Mouse (Mus musculus): ENCODE results near the gene Fkbp6. TPM values are rescaled to one million over a fixed set of nuclear protein-coding genes. Genes with fewer than 3 reads are reported as not detected.

The Fkbp6 gene
- total and polyA plus RNA-seq, 3 experiments, result not detected

DNA sequence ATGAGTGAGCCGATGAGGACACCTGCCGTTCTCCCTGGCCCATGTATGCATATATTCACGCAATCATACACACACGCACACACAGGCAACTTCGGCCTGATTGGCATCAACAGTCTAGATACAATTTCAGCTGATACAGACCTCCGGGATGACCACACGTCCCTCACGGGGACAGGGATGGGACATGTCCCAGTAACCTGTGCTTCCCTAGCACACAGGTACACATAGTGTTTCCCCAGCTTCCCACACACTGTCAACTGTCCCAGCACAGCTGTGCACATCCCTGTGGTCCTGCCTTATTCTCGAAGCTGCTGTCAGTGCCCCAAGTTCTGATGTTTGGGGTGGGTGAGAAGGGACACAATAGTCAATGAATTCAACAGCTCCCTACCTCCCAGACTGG lies 102.5 kb downstream of the Fkbp6 start:
- H3K36me3 ChIP-seq (replicated peaks), result peaks cover 66% of the 10 kb centered on the region
- peaks cover 13% of the 10 kb centered on the region for H3K9me3 ChIP-seq (replicated peaks)
- DNase-seq (ENCODE audit: low spot score), result no peak
- ATAC-seq (ENCODE audit: extremely low read depth, insufficient number of reproducible peaks, low FRiP score, poor library complexity, severe bottlenecking), result no peak
- peaks cover 18% of the 10 kb centered on the region for H3K27me3 ChIP-seq (ENCODE audit: insufficient read depth, low read length)
- H3K4me3 ChIP-seq (ENCODE audit: low read depth, low read length), result no peak overlapping the region
- peaks cover 25% of the 10 kb centered on the region for H3K4me1 ChIP-seq (ENCODE audit: insufficient read depth, low read depth, low read length)
- no peak for TF ChIP-seq CTCF (IDR thresholded peaks at IDR 0.05; ENCODE audit: low read depth, low read length)
- TF ChIP-seq POLR2AphosphoS5 (IDR thresholded peaks at IDR 0.05; ENCODE audit: insufficient replicate concordance, low read depth, low read length), result peak; percentile 80; the same call in 1 of the 2 replicates
- TF ChIP-seq GATA2 (IDR thresholded peaks at IDR 0.05; ENCODE audit: borderline replicate concordance, low read depth, low read length), result no peak
- TF ChIP-seq GATA1 (IDR thresholded peaks at IDR 0.05; ENCODE audit: borderline replicate concordance, low read length), result no peak
- TF ChIP-seq TAL1 (conservative IDR thresholded peaks at IDR 0.05; ENCODE audit: low read depth, low read length), result no peak

DNA sequence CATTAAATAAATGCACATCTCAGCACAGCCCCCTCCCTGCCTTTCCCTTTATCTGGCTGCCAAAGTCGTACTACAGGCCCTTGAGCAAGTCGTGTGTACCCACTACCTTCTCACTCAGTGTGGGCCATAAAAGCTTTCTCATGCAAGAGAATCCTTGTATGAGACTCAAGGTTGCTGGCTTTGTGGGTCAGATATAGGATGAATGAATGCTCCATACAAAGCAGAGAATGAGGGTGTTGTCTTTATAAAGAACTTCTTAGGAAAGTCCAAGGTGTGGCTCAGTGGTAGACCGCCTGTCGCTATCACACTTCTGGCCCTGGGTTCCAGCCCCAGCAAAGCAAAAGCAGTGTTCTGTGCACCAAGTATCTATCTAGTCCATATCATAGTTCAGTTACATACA lies 103.3 kb downstream of the Fkbp6 start:
- TF ChIP-seq GATA1 (IDR thresholded peaks at IDR 0.05; ENCODE audit: borderline replicate concordance, low read length) (no peak), GATA2 (IDR thresholded peaks at IDR 0.05; ENCODE audit: borderline replicate concordance, low read depth, low read length) (no peak), CTCF (IDR thresholded peaks at IDR 0.05; ENCODE audit: low read depth, low read length) (no peak), TAL1 (conservative IDR thresholded peaks at IDR 0.05; ENCODE audit: low read depth, low read length) (no peak), POLR2AphosphoS5 (IDR thresholded peaks at IDR 0.05; ENCODE audit: insufficient replicate concordance, low read depth, low read length) (no peak)
- no peak for ATAC-seq (ENCODE audit: extremely low read depth, insufficient number of reproducible peaks, low FRiP score, poor library complexity, severe bottlenecking)
- Histone ChIP-seq H3K4me3 (ENCODE audit: low read depth, low read length) (no peak overlapping the region), H3K9me3 (replicated peaks) (peaks cover 13% of the 10 kb centered on the region), H3K36me3 (replicated peaks) (peaks cover 74% of the 10 kb centered on the region), H3K4me1 (ENCODE audit: insufficient read depth, low read depth, low read length) (peaks cover 28% of the 10 kb centered on the region), H3K27me3 (ENCODE audit: insufficient read depth, low read length) (peaks cover 16% of the 10 kb centered on the region)
- DNase-seq (ENCODE audit: low spot score), result no peak

DNA sequence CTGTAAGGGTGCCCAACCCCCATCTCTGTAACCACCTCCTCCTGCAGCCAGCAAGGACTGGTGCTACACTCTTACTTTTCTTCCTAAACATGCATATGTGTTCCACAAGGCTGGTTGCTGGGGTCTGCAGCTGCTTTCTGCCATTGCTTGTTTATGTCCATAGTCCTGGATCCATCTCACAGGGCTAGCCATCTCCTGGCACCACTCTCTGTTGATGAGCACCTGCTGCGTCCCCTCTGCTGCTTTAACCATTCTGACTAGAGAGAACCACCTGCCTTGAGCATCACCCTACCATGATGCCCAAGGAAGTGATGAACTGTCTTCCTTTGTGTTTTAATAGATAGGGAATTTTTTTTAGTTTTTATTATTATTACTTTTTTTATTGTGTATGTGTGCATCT lies 106.7 kb downstream of the Fkbp6 start:
- TF ChIP-seq POLR2AphosphoS5 (IDR thresholded peaks at IDR 0.05; ENCODE audit: insufficient replicate concordance, low read depth, low read length) (no peak), GATA1 (IDR thresholded peaks at IDR 0.05; ENCODE audit: borderline replicate concordance, low read length) (no peak), GATA2 (IDR thresholded peaks at IDR 0.05; ENCODE audit: borderline replicate concordance, low read depth, low read length) (no peak), TAL1 (conservative IDR thresholded peaks at IDR 0.05; ENCODE audit: low read depth, low read length) (no peak), CTCF (IDR thresholded peaks at IDR 0.05; ENCODE audit: low read depth, low read length) (no peak)
- ATAC-seq (ENCODE audit: extremely low read depth, insufficient number of reproducible peaks, low FRiP score, poor library complexity, severe bottlenecking), result no peak

DNA sequence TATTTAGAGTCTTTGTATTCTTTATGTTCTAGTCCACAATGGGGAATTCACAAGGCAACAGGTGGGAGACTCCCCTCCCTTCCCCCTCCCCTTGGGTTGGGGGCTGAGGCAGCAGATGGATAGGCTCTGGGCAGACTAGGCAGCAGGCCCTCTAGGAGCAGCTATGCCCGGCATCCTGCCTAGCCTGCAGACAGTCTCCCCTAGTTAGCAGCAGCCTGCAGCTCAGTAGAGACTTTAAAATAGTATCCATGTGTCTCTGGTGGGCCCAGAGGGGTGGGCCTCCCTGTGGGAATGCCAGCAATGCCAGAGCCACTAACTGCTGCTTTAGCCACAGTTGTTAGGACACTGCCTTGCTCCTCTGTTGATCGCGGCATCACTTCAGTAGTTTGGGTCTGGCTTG lies 107.2 kb downstream of the Fkbp6 start:
- ATAC-seq (ENCODE audit: extremely low read depth, insufficient number of reproducible peaks, low FRiP score, poor library complexity, severe bottlenecking) (no peak), DNase-seq (ENCODE audit: low spot score) (no peak)
- H3K27me3 ChIP-seq (ENCODE audit: insufficient read depth, low read length), result no peaks in the 10 kb centered on the region
- TF ChIP-seq TAL1 (conservative IDR thresholded peaks at IDR 0.05; ENCODE audit: low read depth, low read length) (no peak), CTCF (IDR thresholded peaks at IDR 0.05; ENCODE audit: low read depth, low read length) (no peak), GATA1 (IDR thresholded peaks at IDR 0.05; ENCODE audit: borderline replicate concordance, low read length) (no peak), GATA2 (IDR thresholded peaks at IDR 0.05; ENCODE audit: borderline replicate concordance, low read depth, low read length) (no peak), POLR2AphosphoS5 (IDR thresholded peaks at IDR 0.05; ENCODE audit: insufficient replicate concordance, low read depth, low read length) (no peak)
- H3K36me3 ChIP-seq (replicated peaks), result peaks cover 99% of the 10 kb centered on the region
- peaks cover 13% of the 10 kb centered on the region for H3K4me1 ChIP-seq (ENCODE audit: insufficient read depth, low read depth, low read length)
- H3K9me3 ChIP-seq (replicated peaks), result no peaks in the 10 kb centered on the region
- no peak overlapping the region for H3K4me3 ChIP-seq (ENCODE audit: low read depth, low read length)

More for the DNA sequence above, 106.7 kb downstream of the Fkbp6 start:
- DNase-seq (ENCODE audit: low spot score), result no peak
- no peaks in the 10 kb centered on the region for H3K9me3 ChIP-seq (replicated peaks)
- H3K27me3 ChIP-seq (ENCODE audit: insufficient read depth, low read length), result no peaks in the 10 kb centered on the region
- H3K36me3 ChIP-seq (replicated peaks), result peaks cover 95% of the 10 kb centered on the region
- peaks cover 10% of the 10 kb centered on the region; the same call in 1 of the 2 replicates for H3K4me1 ChIP-seq (ENCODE audit: insufficient read depth, low read depth, low read length)
- H3K4me3 ChIP-seq (ENCODE audit: low read depth, low read length), result no peak overlapping the region

DNA sequence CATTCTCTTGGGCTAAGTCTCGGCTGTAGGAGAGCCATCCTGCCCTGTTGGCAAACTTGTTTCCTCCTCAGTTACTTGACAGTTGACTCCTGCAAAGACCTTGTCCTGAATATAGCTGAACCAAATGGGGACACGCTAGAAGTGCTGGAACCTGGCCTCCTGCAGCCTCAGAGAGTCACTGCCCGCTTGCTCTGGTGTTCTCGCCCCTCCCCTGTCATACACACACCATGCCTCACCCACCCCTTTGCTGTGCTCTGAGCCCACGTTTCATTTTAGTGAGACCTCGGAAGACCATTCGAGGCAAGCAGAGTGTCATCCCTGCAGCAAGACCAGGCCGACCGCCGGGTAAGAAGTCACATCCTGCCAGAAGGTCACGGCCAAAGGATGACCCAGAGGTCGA lies 107.7 kb downstream of the Fkbp6 start:
- H3K4me3 ChIP-seq (ENCODE audit: low read depth, low read length), result no peak overlapping the region
- TF ChIP-seq CTCF (IDR thresholded peaks at IDR 0.05; ENCODE audit: low read depth, low read length), result no peak
- no peak for TF ChIP-seq POLR2AphosphoS5 (IDR thresholded peaks at IDR 0.05; ENCODE audit: insufficient replicate concordance, low read depth, low read length)
- no peak for TF ChIP-seq TAL1 (conservative IDR thresholded peaks at IDR 0.05; ENCODE audit: low read depth, low read length)
- ATAC-seq (ENCODE audit: extremely low read depth, insufficient number of reproducible peaks, low FRiP score, poor library complexity, severe bottlenecking) (no peak), DNase-seq (ENCODE audit: low spot score) (no peak)
- H3K9me3 ChIP-seq (replicated peaks), result no peaks in the 10 kb centered on the region
- H3K27me3 ChIP-seq (ENCODE audit: insufficient read depth, low read length), result no peaks in the 10 kb centered on the region
- H3K4me1 ChIP-seq (ENCODE audit: insufficient read depth, low read depth, low read length), result peaks cover 16% of the 10 kb centered on the region
- H3K36me3 ChIP-seq (replicated peaks), result peaks cover 99% of the 10 kb centered on the region

Other genes with a start within 250 kb of the Fkbp6 start
- 27.9 and 37.2 TPM in 2 replicates for gene Tbl2, start 200.4 kb downstream of the Fkbp6 start, total RNA-seq (2014; fragmentation: Nextera tagmentation)
- 21.5 and 25.1 TPM in 2 replicates for gene Tbl2, start 200.4 kb downstream of the Fkbp6 start, total RNA-seq (2017)
- 18.2 and 22.5 TPM in 2 replicates for gene Tbl2, start 200.4 kb downstream of the Fkbp6 start, polyA plus RNA-seq (2012)
- gene Bcl7b, start 181.8 kb downstream of the Fkbp6 start, total RNA-seq (2014; fragmentation: Nextera tagmentation), result 33.6 and 54.5 TPM in 2 replicates
- 23.5 and 27.9 TPM in 2 replicates for gene Bcl7b, start 181.8 kb downstream of the Fkbp6 start, total RNA-seq (2017)
- 51.1 and 52.4 TPM in 2 replicates for gene Bcl7b, start 181.8 kb downstream of the Fkbp6 start, polyA plus RNA-seq (2012)
- 223 and 232 TPM in 2 replicates for gene Baz1b, start 162.8 kb downstream of the Fkbp6 start, total RNA-seq (2014; fragmentation: Nextera tagmentation)
- gene Baz1b, start 162.8 kb downstream of the Fkbp6 start, total RNA-seq (2017), result 159 and 187 TPM in 2 replicates
- 65.7 and 67.9 TPM in 2 replicates for gene Baz1b, start 162.8 kb downstream of the Fkbp6 start, polyA plus RNA-seq (2012)
- not detected in 2 replicates for gene Fzd9, start 98.8 kb downstream of the Fkbp6 start, total RNA-seq (2014; fragmentation: Nextera tagmentation)
- 0.17 TPM in 1 of 2 replicates, not detected in the other for gene Fzd9, start 98.8 kb downstream of the Fkbp6 start, total RNA-seq (2017)
- 0.66 and 0.94 TPM in 2 replicates for gene Fzd9, start 98.8 kb downstream of the Fkbp6 start, polyA plus RNA-seq (2012)
- gene Trim50, start 3.3 kb upstream of the Fkbp6 start, total RNA-seq (2014; fragmentation: Nextera tagmentation), result not detected in 2 replicates
- gene Trim50, start 3.3 kb upstream of the Fkbp6 start, total RNA-seq (2017), result 0.16 TPM in 1 of 2 replicates, not detected in the other
- not detected in 2 replicates for gene Trim50, start 3.3 kb upstream of the Fkbp6 start, polyA plus RNA-seq (2012)
- gene Nsun5, start 19.9 kb upstream of the Fkbp6 start, total RNA-seq (2014; fragmentation: Nextera tagmentation), result 21.1 and 26.2 TPM in 2 replicates
- gene Nsun5, start 19.9 kb upstream of the Fkbp6 start, total RNA-seq (2017), result 26.7 and 27.6 TPM in 2 replicates
- 20.4 and 21.0 TPM in 2 replicates for gene Nsun5, start 19.9 kb upstream of the Fkbp6 start, polyA plus RNA-seq (2012)
- gene Pom121, start 44.5 kb upstream of the Fkbp6 start, total RNA-seq (2014; fragmentation: Nextera tagmentation), result 105 and 123 TPM in 2 replicates
- 4.9 and 5.0 TPM in 2 replicates for gene Pom121, start 44.5 kb upstream of the Fkbp6 start, total RNA-seq (2017)
- gene Pom121, start 44.5 kb upstream of the Fkbp6 start, polyA plus RNA-seq (2012), result 162 and 185 TPM in 2 replicates
- gene Hip1, start 195.1 kb upstream of the Fkbp6 start, total RNA-seq (2014; fragmentation: Nextera tagmentation), result not detected in 2 replicates
- 0.17 and 0.38 TPM in 2 replicates for gene Hip1, start 195.1 kb upstream of the Fkbp6 start, total RNA-seq (2017)
- gene Hip1, start 195.1 kb upstream of the Fkbp6 start, polyA plus RNA-seq (2012), result not detected in 2 replicates
- not detected in 2 replicates for gene Ccl26, start 213.5 kb upstream of the Fkbp6 start, total RNA-seq (2014; fragmentation: Nextera tagmentation)
- gene Ccl26, start 213.5 kb upstream of the Fkbp6 start, total RNA-seq (2017), result not detected in 2 replicates
- gene Ccl26, start 213.5 kb upstream of the Fkbp6 start, polyA plus RNA-seq (2012), result not detected in 2 replicates
- not detected in 2 replicates for gene Ccl24, start 223.0 kb upstream of the Fkbp6 start, total RNA-seq (2014; fragmentation: Nextera tagmentation)
- gene Ccl24, start 223.0 kb upstream of the Fkbp6 start, total RNA-seq (2017), result 0.12 TPM in 1 of 2 replicates, not detected in the other
- gene Ccl24, start 223.0 kb upstream of the Fkbp6 start, polyA plus RNA-seq (2012), result not detected in 2 replicates